Mouse (Mus musculus) cerebellum, adult 9-10 months (tissue): ENCODE measurements around the gene Uhmk1.
A peak's percentile ranks its signal among the peaks of the same experiment; 100 is the strongest.

Source experiments
- DNase-seq: peaks from one replicate; pipeline ENCODE4 v3.0.0; 2022

Gene Uhmk1

DNA sequence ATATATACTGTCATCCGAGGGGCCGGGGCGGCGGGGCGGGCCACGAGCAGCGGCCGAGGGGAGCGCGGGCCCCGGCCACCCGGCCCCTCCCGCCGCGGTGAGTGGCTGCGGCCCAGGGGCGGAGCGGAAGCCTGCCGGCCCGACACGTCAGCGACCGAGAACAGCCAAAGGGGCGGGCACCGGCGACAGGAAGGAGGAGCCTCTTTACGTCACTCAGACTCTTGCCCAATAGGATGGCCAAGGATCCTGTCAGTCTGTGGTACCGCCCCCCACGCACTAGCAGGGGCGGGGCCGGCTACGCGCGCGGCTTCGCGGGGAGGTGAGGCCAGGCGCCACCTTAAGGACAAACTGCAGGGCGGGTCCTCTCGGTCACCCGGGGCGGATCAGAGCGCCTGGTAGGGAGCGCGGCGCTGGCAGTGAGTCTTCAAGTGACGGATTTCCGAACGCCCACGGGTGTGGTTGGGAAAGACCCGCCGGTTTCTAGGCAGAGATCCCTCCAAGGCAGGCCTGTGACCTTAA lies 40.3 kb downstream of the Uhmk1 start, which contains the start of gene Uap1:
TSS of gene Uap1 (minus strand) at position 144 of the 519 bp plus-strand sequence.
- peak; percentile 100 for DNase-seq

DNA sequence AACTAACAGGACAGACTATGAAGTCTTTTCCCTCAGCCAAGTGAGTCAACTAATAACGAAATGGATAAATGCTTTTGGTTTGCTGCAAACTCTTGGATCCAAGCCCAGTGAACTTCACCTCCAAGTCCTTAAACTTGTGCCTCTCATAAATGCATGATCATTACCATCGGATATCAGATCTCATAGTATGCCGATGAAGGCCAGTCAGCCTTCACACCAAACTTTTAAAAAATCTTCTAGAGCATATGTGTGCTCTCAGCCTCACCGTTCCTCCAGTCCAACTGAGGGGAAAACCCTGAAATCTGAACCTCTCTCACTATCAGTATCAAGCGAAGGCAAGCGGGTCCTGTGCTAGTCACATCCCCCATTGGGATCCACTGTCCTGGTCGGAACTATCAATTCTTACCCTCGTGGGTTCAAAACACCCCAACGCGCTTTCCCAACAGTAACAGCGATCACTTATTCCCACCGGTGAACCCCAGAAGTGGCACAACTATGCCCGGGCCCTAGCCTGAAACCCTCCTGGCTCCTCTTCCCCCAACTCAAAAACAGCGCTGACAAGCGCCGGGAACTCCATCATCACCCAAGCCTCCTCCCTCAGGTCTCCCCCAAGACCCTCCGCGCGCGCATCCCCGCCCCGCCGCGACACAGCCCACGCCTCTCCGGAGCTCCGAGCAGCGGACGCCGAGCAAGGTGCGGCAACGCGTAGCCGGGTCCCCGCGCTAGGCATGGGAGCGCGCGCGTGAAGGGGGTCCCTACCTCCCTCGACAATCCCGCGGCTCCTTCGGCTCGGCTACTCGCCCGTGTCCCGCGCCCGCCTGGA lies 41.0 kb downstream of the Uhmk1 start:
- peak; percentile 56 for DNase-seq

DNA sequence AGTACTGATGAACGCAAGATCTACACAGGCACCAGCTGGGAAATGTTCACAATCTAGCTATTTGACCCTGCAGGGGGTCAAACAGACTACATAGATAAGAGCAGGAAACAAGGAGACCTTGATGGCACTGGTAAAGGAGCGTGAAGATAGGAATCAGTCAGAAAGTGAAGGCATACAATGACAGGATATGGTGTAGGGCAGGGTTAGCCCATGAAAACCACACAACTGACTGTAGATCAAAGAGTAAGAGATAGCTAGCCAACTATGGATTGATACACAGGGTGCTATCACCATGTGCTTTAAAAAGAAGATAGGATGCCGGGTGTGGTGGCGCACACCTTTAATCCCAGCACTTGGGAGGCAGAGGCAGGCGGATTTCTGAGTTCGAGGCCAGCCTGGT lies 47.4 kb downstream of the Uhmk1 start:
- no peak for DNase-seq

DNA sequence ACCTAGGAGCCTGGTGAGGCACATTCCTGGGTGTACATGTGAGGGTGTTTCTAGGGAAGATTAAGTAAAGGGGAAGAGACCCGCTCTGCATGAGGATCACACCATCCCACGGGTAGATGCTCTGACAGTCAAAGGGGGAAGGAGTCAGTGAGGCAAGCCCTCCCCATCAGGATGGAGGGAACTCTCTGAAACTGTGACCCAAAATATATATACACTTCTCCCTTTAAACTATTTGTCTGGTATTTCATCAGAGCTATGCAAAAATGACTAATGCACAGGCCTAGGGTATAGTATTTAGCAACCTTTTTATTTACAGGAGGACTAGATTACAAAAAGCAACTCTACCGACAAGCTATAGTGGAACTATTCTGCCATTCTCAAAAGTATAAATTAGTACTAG lies 50.3 kb downstream of the Uhmk1 start:
- no peak for DNase-seq

DNA sequence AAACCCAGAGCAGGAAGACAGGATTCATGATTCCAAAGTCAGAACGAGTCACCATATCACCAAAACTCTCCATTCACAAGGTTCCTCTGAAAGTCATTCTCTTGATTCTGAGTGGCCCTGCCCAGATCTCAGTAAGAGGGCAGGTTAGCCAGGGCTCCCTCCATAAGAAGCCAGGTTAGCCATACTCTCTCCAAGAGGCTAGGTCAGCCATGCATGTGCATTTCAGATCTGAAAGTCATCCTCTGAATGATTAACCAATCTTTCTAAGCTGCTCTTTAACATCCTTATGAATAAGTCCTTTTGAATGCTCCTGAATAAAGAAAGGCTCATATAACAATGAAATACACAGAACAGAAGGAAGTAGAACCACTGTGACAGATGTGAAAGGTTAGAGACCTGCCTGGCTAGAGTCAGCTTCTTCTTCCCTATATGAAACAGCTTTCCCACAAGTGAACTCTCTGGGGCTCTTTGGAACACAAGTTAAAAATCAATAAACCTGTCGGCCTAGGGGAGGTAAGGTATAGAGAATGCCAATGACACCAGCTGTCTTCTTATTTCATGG lies 51.1 kb downstream of the Uhmk1 start:
- DNase-seq: no peak

DNA sequence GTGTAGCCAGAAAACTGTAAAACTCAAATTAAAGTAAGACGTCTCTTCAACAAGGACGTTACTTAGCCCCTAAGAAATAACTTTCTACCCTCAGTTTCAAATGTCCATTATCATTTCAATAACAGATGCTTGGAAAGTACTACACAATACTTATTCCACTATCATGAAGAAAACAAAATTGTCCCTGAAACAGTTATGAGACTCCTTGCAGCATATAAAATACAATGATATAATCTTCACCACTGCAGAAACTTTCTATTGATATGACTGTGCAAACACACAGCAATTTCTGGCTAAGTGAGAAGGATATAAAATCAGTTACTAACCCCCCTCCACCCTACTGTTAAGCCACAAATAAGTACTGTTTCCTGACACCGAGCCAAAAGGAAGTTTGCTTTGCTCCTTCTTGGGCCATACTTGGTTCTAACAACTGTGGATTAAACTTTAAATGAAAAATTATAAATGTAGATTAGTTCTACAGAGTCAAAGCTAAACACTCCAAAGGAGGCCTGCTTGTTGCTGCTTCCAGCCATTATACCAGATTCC lies 51.7 kb downstream of the Uhmk1 start:
- DNase-seq: no peak

DNA sequence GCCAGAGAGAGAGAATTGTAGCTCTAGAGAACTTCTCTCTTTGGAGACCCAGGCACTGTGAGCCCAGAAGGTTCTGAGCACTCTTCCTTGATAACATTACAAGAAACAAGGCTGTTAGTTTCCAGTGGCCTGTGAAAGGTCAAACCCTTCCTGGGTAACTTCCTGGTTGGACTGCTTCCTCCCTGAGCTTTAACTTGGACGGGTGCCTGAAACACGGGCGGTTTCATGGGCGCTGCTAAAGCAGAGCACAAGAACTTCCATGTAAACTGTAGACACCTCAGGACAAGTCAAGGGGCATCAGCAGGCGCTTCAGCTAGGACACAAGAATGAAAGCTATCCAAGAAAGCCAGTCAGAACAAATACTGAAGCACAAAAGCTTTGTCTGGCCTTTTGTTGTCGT lies 53.3 kb downstream of the Uhmk1 start:
- no peak for DNase-seq

DNA sequence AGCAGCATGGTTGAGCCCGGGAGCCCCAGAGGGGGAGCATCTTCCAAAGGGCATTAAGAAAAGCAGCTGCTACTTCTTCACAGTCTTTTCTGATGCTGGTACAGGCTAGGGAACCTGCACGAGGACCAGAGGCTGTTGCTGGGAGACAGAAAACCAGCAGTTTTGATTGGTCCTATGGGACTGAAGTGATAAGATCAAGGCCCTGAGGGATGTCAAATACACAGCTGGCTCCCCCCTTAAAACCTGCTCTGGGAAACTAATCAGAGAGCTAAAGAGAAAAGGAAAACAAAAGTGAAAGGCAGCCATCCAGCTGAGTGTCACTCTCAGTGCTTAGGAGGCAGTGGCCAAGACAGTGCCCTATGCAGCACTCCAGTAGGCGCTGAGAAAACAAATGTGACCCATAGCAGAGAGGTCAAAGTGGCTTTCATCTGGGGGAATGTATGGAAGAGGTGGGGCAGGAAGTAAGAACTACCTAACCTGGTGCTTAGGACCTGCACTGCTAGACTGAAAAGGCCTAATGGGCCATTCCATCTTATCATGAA lies 54.7 kb downstream of the Uhmk1 start:
- DNase-seq: no peak

DNA sequence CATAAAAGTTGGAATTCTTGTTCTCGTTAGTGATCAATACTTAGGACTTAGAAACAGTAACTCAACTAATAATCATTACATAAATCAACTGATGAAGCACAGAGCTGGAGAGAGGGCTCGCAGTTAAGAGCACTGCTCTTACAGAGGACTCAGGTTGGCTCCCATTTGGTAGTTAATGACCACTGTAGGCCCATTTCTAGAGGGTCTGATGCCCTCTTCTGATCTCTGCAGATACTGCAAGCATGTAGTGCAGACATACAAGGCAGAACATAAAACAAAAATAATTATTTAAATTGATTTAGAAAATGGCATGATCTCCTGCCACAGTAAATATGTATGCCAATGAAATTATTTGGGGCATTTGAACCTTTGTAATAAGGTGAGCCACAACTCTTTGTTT lies 55.5 kb downstream of the Uhmk1 start:
- no peak for DNase-seq

DNA sequence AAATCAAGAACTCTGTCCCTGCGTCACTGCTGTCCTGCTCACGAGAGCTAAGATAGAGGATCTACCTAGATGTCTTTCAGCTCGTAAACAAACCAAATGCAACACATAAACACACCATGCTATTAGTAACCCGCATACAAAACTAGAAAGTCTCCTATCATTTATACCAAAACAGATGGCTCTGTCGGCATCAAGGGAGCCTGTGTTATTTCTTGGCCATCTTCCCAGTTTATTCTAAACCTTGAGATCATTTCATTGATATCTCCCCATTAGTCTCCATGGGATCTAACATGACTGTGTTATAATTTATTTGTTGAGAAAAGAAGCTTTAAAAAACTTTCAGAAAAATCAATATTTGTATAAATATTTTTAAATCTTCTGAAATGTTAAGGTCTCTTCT lies 59.4 kb downstream of the Uhmk1 start:
- peak; percentile 22 for DNase-seq

DNA sequence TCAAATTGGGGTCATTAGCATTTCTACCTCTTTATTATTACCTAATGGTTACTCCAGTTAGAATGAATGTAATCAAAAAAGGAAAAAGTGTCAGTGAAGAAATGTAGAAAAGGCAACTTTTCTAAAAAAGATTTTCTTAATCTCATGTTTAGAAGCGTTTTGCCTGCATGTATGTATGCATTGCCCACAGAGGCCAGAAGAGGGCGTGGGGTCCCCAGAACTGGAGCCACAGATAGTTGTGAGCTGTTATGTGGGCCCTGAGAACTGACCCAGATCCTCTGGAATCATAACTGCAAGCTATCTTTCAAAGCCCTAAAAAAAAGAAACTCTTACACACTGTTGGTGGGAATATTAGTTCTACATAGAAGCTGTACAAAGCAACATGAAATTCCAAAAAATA lies 59.9 kb downstream of the Uhmk1 start:
- no peak for DNase-seq

DNA sequence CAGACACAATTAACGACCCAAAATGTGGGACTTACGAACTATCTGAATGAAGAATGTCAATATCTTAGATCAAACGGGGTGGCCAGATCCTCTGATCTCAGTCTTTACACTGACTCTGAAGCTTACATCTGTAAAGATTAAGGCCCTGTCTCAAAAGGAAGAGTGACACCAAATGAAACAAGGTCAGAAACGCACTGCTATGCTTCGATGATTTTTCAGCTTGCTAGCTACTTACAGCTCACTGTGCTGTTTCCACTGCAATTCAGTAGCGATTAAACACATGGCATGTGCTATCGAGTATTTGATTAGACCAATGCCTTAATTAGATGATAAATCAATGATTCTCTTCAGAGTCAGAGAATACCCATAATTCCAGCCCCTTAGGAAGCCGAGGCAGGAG lies 61.2 kb downstream of the Uhmk1 start:
- no peak for DNase-seq

DNA sequence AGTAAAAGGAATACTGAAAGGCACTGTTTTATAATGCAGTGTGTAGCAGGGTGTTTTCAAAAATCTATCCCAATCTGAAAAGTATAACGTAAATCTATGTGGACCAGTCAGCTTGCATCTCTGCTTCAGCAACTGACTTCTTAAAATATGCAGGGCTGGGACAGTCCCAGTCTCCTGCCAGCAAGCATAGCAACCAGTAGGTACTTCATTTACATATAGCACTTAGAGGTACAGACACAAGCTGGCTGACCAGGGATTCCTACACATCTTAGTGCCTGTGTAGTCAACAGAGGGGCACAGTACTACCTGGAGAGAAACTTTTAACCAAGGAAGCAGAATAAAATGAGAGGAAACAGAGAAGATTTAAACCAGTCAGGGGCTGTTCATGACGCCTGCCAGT lies 62.6 kb downstream of the Uhmk1 start:
- DNase-seq: no peak

DNA sequence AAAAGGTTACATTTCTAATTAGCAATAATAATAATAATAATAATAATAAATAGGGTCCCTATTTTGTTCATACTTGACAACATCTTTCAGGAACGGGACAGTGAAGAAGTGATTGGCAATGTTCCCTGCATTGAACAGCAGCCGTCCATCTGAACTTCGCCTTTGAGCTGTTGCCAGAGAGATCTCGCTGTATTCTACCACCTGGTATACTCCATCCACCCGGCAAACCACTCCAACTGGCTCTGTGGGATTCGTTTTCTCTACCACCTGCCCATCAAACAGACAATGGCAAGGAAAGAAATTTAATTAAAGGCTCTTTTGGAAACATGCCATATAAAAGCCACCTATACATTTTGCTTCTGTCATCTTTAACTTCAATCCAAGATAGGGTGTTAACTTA lies 64.3 kb downstream of the Uhmk1 start:
- DNase-seq: peak; percentile 17

DNA sequence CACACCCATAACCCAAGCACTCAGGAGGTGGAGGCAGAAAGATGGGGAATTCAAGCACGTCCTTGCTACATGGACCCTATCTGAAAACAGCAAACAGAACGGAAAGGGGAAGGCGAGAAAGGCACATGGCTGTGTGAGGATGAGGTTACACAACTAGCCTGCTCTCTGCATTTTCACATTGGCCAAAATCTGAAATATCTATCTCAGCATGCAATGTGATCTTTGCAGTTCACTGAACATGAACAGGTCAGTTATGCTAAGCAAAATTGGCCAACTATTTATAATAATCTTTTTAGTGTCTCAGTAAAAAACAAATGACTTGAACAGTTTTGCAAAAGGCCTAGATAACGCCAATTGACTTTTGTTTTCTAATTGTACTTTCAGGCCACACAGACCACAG lies 65.4 kb downstream of the Uhmk1 start:
- DNase-seq: no peak

DNA sequence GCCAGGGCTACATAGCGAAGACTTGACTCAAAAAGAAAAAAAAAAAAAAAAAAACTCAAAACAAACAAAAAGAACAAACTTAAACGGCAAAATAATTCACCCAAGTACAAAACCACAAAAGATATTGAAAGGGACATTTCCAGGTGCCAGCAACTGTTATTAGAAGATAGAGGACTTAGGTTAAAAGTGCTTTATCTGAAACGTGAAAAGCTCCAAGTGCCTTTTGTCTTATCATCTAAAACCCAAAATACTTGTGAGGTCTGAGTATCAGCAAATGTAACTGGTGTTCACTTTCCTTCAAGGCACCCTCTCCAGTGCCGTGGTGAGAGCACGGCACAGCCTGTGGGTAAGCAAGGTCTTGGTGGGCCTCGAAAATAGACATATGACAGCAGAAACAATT lies 66.7 kb downstream of the Uhmk1 start:
- DNase-seq: no peak

DNA sequence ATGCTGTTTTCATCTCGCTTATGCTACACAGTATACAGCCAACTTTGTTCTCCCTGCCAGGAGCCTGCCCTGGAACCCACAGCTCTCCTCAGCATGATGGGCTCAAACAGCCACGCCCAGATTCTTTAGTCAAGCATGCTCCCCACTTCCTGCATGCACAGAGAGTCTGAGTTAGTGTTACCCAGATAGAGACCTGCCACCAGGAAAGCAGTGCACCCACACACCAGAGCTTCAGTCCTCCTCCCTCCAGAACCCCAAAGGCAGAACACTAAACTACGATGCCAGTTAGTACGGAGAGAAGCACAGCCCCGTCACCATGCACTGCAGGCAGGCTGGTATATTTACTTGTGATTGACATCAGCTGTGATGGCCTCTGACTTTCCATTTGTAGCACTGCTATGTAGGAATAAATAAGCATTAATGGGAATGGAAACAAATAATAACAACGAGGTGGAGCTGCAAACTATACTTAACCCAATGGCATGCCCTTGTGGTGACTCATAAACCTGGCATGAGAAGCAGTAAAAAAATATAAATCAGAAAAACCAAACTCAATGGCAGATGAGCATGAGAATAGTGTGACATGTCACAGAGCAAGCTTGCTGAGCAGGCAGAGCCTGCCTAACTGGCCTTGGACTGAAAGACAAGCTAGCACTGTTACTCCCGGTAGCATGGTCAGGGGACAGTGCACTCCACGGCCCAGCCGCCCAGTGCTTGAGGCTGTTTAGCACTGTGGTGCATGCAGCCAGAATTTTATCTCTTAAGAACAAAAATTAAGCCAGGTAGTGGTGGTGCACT lies 67.3 kb downstream of the Uhmk1 start:
- DNase-seq: no peak

DNA sequence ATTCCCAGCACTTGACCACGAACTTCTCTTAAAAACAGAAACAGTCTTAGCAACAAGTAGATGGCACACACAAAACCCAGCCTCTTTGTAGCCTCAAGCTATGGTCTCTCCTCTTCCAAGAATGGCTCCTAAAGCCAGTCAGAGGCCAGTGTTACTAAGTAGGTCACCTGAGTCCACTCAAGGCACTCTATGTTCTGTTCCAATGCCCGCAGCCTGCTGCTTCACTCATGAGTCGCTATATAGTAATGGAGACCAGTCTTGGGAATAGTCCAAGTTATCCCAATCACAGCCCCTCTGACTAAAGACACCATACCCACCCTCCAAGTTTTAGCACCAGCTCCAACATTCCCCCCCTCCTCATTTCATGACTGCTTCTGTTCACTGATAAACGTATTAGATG lies 69.6 kb downstream of the Uhmk1 start:
- no peak for DNase-seq
